Mouse (Mus musculus) limb, embryonic 12.5 days (tissue): ENCODE measurements around the gene Grtp1. TPM values are rescaled to one million over a fixed set of nuclear protein-coding genes. Genes with fewer than 3 reads are reported as not detected.

Experiments used
- ATAC-seq: fragments of 200-750 bp; cut with Nextera tagmentation; 2 replicates; pipeline ENCODE4 v1.8.0; 2017; ENCODE audit warnings: low read depth, moderate TSS enrichment; ENCODE audit not compliant: insufficient number of reproducible peaks, insufficient read depth, low FRiP score, low TSS enrichment
- H3K27ac ChIP-seq: fragments of 300-500 bp; sonication (generic); 2 replicates; pipeline ENCODE4 v1.5.1; 2016; ENCODE audit warnings: mild to moderate bottlenecking, moderate library complexity
- H3K27me3 ChIP-seq: fragments of 300-500 bp; sonication (generic); 2 replicates; pipeline ENCODE4 v1.6.1; 2016; ENCODE audit warnings: mild to moderate bottlenecking, moderate library complexity
- H3K36me3 ChIP-seq: fragments of 300-500 bp; sonication (generic); 2 replicates; pipeline ENCODE4 v1.6.1; 2016; ENCODE audit warnings: mild to moderate bottlenecking, moderate library complexity
- H3K4me1 ChIP-seq: fragments of 300-500 bp; sonication (generic); replicated peaks from 2 replicates; pipeline ENCODE4 v1.6.1; 2016
- H3K4me2 ChIP-seq: fragments of 300-500 bp; sonication (generic); 2 replicates; pipeline ENCODE4 v1.6.1; 2016; ENCODE audit warnings: mild to moderate bottlenecking, moderate library complexity
- H3K4me3 ChIP-seq: fragments of 300-500 bp; sonication (generic); replicated peaks from 2 replicates; pipeline ENCODE4 v1.5.1; 2016; ENCODE audit warnings: mild to moderate bottlenecking
- H3K9ac ChIP-seq: fragments of 300-500 bp; sonication (generic); replicated peaks from 2 replicates; pipeline ENCODE4 v1.6.1; 2016; ENCODE audit warnings: mild to moderate bottlenecking, moderate library complexity
- H3K9me3 ChIP-seq: fragments of 300-500 bp; sonication (generic); 2 replicates; pipeline ENCODE4 v1.6.1; 2016; ENCODE audit warnings: mild to moderate bottlenecking, moderate library complexity
- WGBS: fragments of 180-500 bp; shearing (Covaris S2); methylation state at CpG from one replicate; pipeline ENCODE4 v1.1.7; 2016; 5-methylcytosine and 5-hydroxymethylcytosine counted together
- polyA plus RNA-seq: library from polyadenylated mRNA; unstranded; fragments of >200 nt; fragmentation: Nextera tagmentation; extraction: Ambion mirVana; gene quantifications from 2 replicates; pipeline ENCODE4 v1.2.1, GENCODE M21; 2016

Gene Grtp1
- polyA plus RNA-seq, 1 experiment from 2014 or later: 14.6 TPM

GRCm38 (mm10) chr8:13204371-13205140, 4.1 kb upstream of the Grtp1 start:
- no peak for ATAC-seq
- Histone ChIP-seq H3K9me3 (no peaks in the 10 kb centered on the region), H3K4me1 (peaks cover 9% of the 10 kb centered on the region; the same call in 1 of the 2 replicates), H3K36me3 (no peaks in the 10 kb centered on the region), H3K9ac (no peak overlapping the region), H3K27ac (no peak overlapping the region), H3K4me2 (no peak overlapping the region), H3K4me3 (no peak overlapping the region), H3K27me3 (peaks cover 46% of the 10 kb centered on the region)
- 66% methylated on average over 12 of the region's 12 CpGs for WGBS

- peaks cover 50% of the 10 kb centered on the region for H3K27me3 ChIP-seq
- 71% methylated on average over 1 of the region's 1 CpGs for WGBS
- H3K4me1 ChIP-seq: peaks cover 9% of the 10 kb centered on the region; the same call in 1 of the 2 replicates
- H3K9ac ChIP-seq: no peak overlapping the region
- H3K4me2 ChIP-seq: no peak overlapping the region
- no peak overlapping the region for H3K4me3 ChIP-seq
- ATAC-seq: no peak
- no peak overlapping the region for H3K27ac ChIP-seq
- no peaks in the 10 kb centered on the region for H3K9me3 ChIP-seq
- no peaks in the 10 kb centered on the region for H3K36me3 ChIP-seq
Measured at GRCm38 (mm10) chr8:13203472-13203871, 3.1 kb upstream of the Grtp1 start.

GRCm38 (mm10) chr8:13202806-13203205, 2.4 kb upstream of the Grtp1 start:
- Histone ChIP-seq H3K4me2 (no peak overlapping the region), H3K9me3 (no peaks in the 10 kb centered on the region), H3K27me3 (peaks cover 48% of the 10 kb centered on the region), H3K9ac (no peak overlapping the region), H3K4me1 (peaks cover 9% of the 10 kb centered on the region; the same call in 1 of the 2 replicates), H3K4me3 (no peak overlapping the region), H3K27ac (no peak overlapping the region), H3K36me3 (no peaks in the 10 kb centered on the region)
- ATAC-seq: no peak
- 89% methylated on average over 3 of the region's 3 CpGs for WGBS

- WGBS: 53% methylated on average over 3 of the region's 3 CpGs
- H3K9me3 ChIP-seq: no peaks in the 10 kb centered on the region
- no peak overlapping the region for H3K4me2 ChIP-seq
- H3K36me3 ChIP-seq: no peaks in the 10 kb centered on the region
- H3K9ac ChIP-seq: no peak overlapping the region
- ATAC-seq: no peak
- no peak overlapping the region for H3K27ac ChIP-seq
- no peak overlapping the region for H3K4me3 ChIP-seq
- H3K4me1 ChIP-seq: peaks cover 9% of the 10 kb centered on the region; the same call in 1 of the 2 replicates
- peaks cover 48% of the 10 kb centered on the region for H3K27me3 ChIP-seq
Measured at GRCm38 (mm10) chr8:13202041-13202440, 1.6 kb upstream of the Grtp1 start.

- peak overlapping the region; percentile 82 for H3K4me3 ChIP-seq
- WGBS: 4% methylated on average over 18 of the region's 18 CpGs
- H3K4me1 ChIP-seq: peaks cover 9% of the 10 kb centered on the region; the same call in 1 of the 2 replicates
- H3K9me3 ChIP-seq: no peaks in the 10 kb centered on the region
- no peaks in the 10 kb centered on the region for H3K36me3 ChIP-seq
- H3K27me3 ChIP-seq: peaks cover 48% of the 10 kb centered on the region
- ATAC-seq: no peak
- H3K9ac ChIP-seq: peak overlapping the region; percentile 76; the same call in 1 of the 2 replicates
- peak overlapping the region; percentile 85 for H3K4me2 ChIP-seq
- no peak overlapping the region for H3K27ac ChIP-seq
Measured at GRCm38 (mm10) chr8:13201013-13201334, 554 bp upstream of the Grtp1 start.

- Histone ChIP-seq H3K4me3 (peak overlapping the region; percentile 82), H3K27ac (no peak overlapping the region), H3K4me2 (peak overlapping the region; percentile 85), H3K27me3 (peaks cover 48% of the 10 kb centered on the region), H3K36me3 (no peaks in the 10 kb centered on the region), H3K9ac (peak overlapping the region; percentile 76), H3K4me1 (peaks cover 9% of the 10 kb centered on the region; the same call in 1 of the 2 replicates), H3K9me3 (no peaks in the 10 kb centered on the region)
- no peak for ATAC-seq
- WGBS: 23% methylated on average over 14 of the region's 14 CpGs
Measured at GRCm38 (mm10) chr8:13199385-13200061, 897 bp downstream of the Grtp1 start.

- Histone ChIP-seq H3K36me3 (no peaks in the 10 kb centered on the region), H3K27ac (no peak overlapping the region), H3K27me3 (peaks cover 33% of the 10 kb centered on the region), H3K9me3 (no peaks in the 10 kb centered on the region), H3K4me3 (no peak overlapping the region), H3K9ac (no peak overlapping the region), H3K4me2 (no peak overlapping the region), H3K4me1 (peaks cover 9% of the 10 kb centered on the region; the same call in 1 of the 2 replicates)
- no peak for ATAC-seq
- 87% methylated on average over 5 of the region's 5 CpGs for WGBS
Measured at GRCm38 (mm10) chr8:13197493-13197892, 2.9 kb downstream of the Grtp1 start.

- Histone ChIP-seq H3K27ac (no peak overlapping the region), H3K9ac (no peak overlapping the region), H3K9me3 (no peaks in the 10 kb centered on the region), H3K4me1 (0 out of 2 replicates have a peak, but pooled peaks cover 3% of the 10 kb centered on the region), H3K36me3 (no peaks in the 10 kb centered on the region), H3K4me3 (no peak overlapping the region), H3K27me3 (peaks cover 6% of the 10 kb centered on the region), H3K4me2 (no peak overlapping the region)
- no peak for ATAC-seq
- WGBS: 49% methylated on average over 10 of the region's 10 CpGs
Measured at GRCm38 (mm10) chr8:13194818-13195217, 5.6 kb downstream of the Grtp1 start.

- no peak overlapping the region for H3K4me3 ChIP-seq
- no peaks in the 10 kb centered on the region for H3K9me3 ChIP-seq
- no peak overlapping the region for H3K9ac ChIP-seq
- no peaks in the 10 kb centered on the region for H3K4me1 ChIP-seq
- no peak overlapping the region for H3K4me2 ChIP-seq
- H3K36me3 ChIP-seq: peaks cover 9% of the 10 kb centered on the region; the same call in 1 of the 2 replicates
- 93% methylated on average over 8 of the region's 8 CpGs for WGBS
- no peak overlapping the region for H3K27ac ChIP-seq
- no peak for ATAC-seq
- H3K27me3 ChIP-seq: no peaks in the 10 kb centered on the region
Measured at GRCm38 (mm10) chr8:13190235-13190634, 10.2 kb downstream of the Grtp1 start.

- no peaks in the 10 kb centered on the region for H3K9me3 ChIP-seq
- ATAC-seq: no peak
- H3K4me3 ChIP-seq: no peak overlapping the region
- H3K36me3 ChIP-seq: peaks cover 15% of the 10 kb centered on the region
- no peaks in the 10 kb centered on the region for H3K27me3 ChIP-seq
- no peak overlapping the region for H3K9ac ChIP-seq
- no peaks in the 10 kb centered on the region for H3K4me1 ChIP-seq
- 0 out of 2 replicates have a peak overlapping the region, but pooled peaks have one; percentile 7 for H3K27ac ChIP-seq
- no peak overlapping the region for H3K4me2 ChIP-seq
- 82% methylated on average over 1 of the region's 1 CpGs for WGBS
Measured at GRCm38 (mm10) chr8:13188857-13189256, 11.6 kb downstream of the Grtp1 start.

GRCm38 (mm10) chr8:13188052-13188555, 12.3 kb downstream of the Grtp1 start:
- H3K4me1 ChIP-seq: no peaks in the 10 kb centered on the region
- peaks cover 15% of the 10 kb centered on the region for H3K36me3 ChIP-seq
- H3K27me3 ChIP-seq: no peaks in the 10 kb centered on the region
- no peaks in the 10 kb centered on the region for H3K9me3 ChIP-seq
- H3K9ac ChIP-seq: no peak overlapping the region
- H3K4me3 ChIP-seq: no peak overlapping the region
- no peak for ATAC-seq
- WGBS: 90% methylated on average over 13 of the region's 13 CpGs
- no peak overlapping the region for H3K4me2 ChIP-seq
- H3K27ac ChIP-seq: no peak overlapping the region
